Mouse (Mus musculus) limb, embryonic 11.5 days (tissue): Measurements from ENCODE around the gene Dlg2. TPM values are rescaled to one million over a fixed set of nuclear protein-coding genes. Genes with fewer than 3 reads are reported as not detected.

Source experiments
- ATAC-seq: fragments of 200-750 bp; cut with Nextera tagmentation; 2 replicates; pipeline ENCODE4 v1.8.0; 2017; ENCODE audit warnings: low read depth; ENCODE audit not compliant: insufficient number of reproducible peaks, low FRiP score, low TSS enrichment
- DNase-seq: peaks from one replicate; pipeline ENCODE4 v3.0.0-alpha.2; 2015; ENCODE audit warnings: low spot score
- H3K27ac ChIP-seq: fragments of 300-500 bp; sonication (generic); replicated peaks from 2 replicates; pipeline ENCODE4 v1.5.1; 2014; ENCODE audit warnings: low read depth, mild to moderate bottlenecking, low read length
- H3K27me3 ChIP-seq: fragments of 300-500 bp; sonication (generic); 2 replicates; pipeline ENCODE4 v1.6.1; 2014; ENCODE audit warnings: mild to moderate bottlenecking, low read length, mixed read lengths; ENCODE audit not compliant: control insufficient read depth, insufficient read depth
- H3K36me3 ChIP-seq: fragments of 300-500 bp; sonication (generic); 2 replicates; pipeline ENCODE4 v1.6.1; 2014; ENCODE audit warnings: mild to moderate bottlenecking, low read length, moderate library complexity, mixed read lengths; ENCODE audit not compliant: control insufficient read depth, insufficient read depth
- H3K4me1 ChIP-seq: fragments of 300-500 bp; sonication (generic); 2 replicates; pipeline ENCODE4 v1.6.1; 2014; ENCODE audit warnings: low read length, mixed read lengths; ENCODE audit not compliant: control insufficient read depth, insufficient read depth
- H3K4me2 ChIP-seq: fragments of 300-500 bp; sonication (generic); 2 replicates; pipeline ENCODE4 v1.6.1; 2014; ENCODE audit warnings: low read depth, mild to moderate bottlenecking, moderate library complexity; ENCODE audit not compliant: severe bottlenecking
- H3K4me3 ChIP-seq: fragments of 300-500 bp; sonication (generic); 2 replicates; pipeline ENCODE4 v1.5.1; 2014; ENCODE audit warnings: low read depth, low read length
- H3K9ac ChIP-seq: fragments of 300-500 bp; sonication (generic); 2 replicates; pipeline ENCODE4 v1.6.1; 2014; ENCODE audit warnings: mild to moderate bottlenecking, low read length
- H3K9me3 ChIP-seq: fragments of 300-500 bp; sonication (generic); 2 replicates; pipeline ENCODE4 v1.6.1; 2016; ENCODE audit warnings: low read length; ENCODE audit not compliant: control insufficient read depth
- WGBS: fragments of 180-500 bp; shearing (Covaris S2); extraction: QIAGEN DNeasy Blood & Tissue Kit; methylation state at CpG from one replicate; pipeline ENCODE4 v1.1.7; 2014; 5-methylcytosine and 5-hydroxymethylcytosine counted together
- polyA plus RNA-seq: library from polyadenylated mRNA; unstranded; fragments of >200 nt; fragmentation: Nextera tagmentation; extraction: Ambion mirVana; gene quantifications from 2 replicates; pipeline ENCODE4 v1.2.1, GENCODE M21; 2014

The Dlg2 gene
- polyA plus RNA-seq, 1 experiment from 2014 or later = 1.3 TPM

DNA sequence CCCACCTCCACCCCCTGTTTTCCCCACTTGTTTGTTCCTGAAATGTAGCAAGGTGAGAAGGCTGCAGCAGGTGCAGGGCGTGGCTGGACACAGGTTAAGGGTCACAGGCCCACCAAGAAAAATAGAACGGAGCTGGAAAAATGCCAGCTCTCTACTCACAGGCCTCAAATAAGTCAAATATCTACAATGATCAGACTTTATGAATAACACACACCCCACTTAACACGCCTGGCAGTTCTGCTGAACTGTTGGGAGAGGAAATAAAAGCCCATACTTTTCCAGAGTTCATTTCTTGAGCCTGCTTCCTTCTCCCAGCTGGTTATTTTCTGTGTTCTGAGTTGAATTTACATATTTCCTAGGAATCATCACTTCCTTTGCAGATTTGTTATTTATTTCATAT lies 967.4 kb downstream of the Dlg2 start:
- WGBS = 81% methylated on average over 3 of the region's 3 CpGs
- Histone ChIP-seq H3K4me1 (no peaks in the 10 kb centered on the region), H3K27me3 (no peaks in the 10 kb centered on the region), H3K9ac (no peak overlapping the region), H3K9me3 (no peaks in the 10 kb centered on the region), H3K27ac (no peak overlapping the region), H3K4me2 (no peak overlapping the region), H3K4me3 (no peak overlapping the region), H3K36me3 (no peaks in the 10 kb centered on the region)
- ATAC-seq (no peak), DNase-seq (no peak)

DNA sequence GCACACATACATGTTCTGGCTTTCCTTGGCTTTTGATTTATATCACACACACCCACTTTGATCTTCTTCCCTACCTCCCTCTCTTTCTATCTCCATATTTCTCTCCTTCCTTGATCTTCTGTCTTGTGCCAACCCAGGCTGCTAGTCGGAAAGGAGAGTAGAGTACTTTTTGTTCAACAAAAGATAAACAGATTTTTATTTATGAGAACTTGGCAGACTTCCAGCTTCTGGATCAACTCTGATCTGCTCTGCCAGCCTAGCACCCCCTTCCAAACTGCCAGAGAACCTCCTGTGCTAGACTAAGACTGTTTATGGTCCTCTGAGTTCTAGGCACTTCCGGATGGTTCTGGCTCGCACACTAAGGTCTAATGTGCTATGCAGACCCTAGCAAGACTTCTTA lies 968.3 kb downstream of the Dlg2 start:
- Histone ChIP-seq H3K4me3 (no peak overlapping the region), H3K9me3 (no peaks in the 10 kb centered on the region), H3K9ac (no peak overlapping the region), H3K4me2 (no peak overlapping the region), H3K4me1 (no peaks in the 10 kb centered on the region), H3K27ac (no peak overlapping the region), H3K27me3 (no peaks in the 10 kb centered on the region), H3K36me3 (no peaks in the 10 kb centered on the region)
- 88% methylated on average over 3 of the region's 3 CpGs for WGBS
- ATAC-seq = no peak
- no peak for DNase-seq

DNA sequence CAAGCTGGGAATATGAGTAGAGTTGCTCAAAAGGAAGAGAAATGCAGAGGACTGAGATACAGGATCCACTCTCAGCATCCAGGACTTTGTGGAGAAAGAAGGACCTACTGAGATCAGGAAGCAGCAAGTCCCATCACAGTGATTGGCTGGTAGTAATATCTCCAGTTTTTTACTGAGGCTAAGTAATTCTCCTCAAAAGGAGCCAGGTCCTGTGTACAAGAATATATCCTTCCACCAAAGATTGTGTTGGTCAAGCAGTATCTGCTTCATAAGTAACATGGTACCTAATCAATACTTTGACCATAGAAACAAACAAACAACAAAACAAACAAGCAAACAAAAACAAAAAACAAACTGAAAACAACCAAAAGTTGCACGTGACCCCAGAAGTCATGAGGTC lies 980.3 kb downstream of the Dlg2 start:
- Histone ChIP-seq H3K27ac (no peak overlapping the region), H3K27me3 (no peaks in the 10 kb centered on the region), H3K4me2 (no peak overlapping the region), H3K4me1 (no peaks in the 10 kb centered on the region), H3K9ac (no peak overlapping the region), H3K9me3 (no peaks in the 10 kb centered on the region), H3K36me3 (no peaks in the 10 kb centered on the region), H3K4me3 (no peak overlapping the region)
- DNase-seq (no peak), ATAC-seq (no peak)
- 11% methylated on average over 1 of the region's 1 CpGs for WGBS

DNA sequence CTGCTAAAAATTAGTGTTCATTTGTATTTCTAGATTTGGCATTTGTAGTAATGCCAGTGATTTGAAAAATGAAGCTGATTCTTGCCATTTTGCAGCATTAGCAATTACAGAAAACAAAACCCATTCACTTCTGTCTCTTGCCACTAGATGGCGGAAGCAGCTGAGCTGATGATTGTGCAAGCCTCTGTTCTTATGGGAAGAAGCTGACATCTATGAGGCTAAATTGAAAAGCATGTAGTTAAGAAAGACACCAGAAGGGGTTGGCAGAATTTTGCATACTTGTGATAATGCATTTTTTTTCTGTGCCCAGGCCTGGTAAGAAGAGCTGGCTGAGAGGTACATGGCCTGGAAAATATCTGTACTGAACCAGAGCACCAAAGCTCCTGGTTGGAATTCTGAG lies 980.7 kb downstream of the Dlg2 start:
- H3K27ac ChIP-seq = no peak overlapping the region
- ATAC-seq = no peak

DNA sequence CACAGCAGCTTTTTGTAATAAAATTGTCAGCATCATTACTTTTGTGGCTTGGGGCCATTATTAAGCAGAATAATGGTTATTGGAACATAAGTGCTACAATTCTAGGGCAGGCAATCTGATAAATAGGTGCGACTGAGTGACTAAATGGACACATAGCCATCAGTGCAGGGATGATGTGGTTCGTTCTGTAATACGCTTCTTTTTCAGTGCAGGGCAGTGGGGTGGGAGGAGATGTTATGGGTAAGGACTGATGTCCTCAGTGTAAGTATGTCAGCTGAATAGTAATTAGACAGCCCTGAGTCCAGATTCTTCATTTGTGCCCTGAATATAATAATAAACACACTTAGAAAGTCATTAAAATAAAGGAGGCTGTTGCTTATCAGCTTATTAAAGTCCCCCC lies 984.9 kb downstream of the Dlg2 start:
- H3K4me3 ChIP-seq = no peak overlapping the region
- 84% methylated on average over 3 of the region's 3 CpGs for WGBS
- H3K4me1 ChIP-seq = 0 out of 2 replicates have a peak, but pooled peaks cover 6% of the 10 kb centered on the region
- H3K9me3 ChIP-seq = no peaks in the 10 kb centered on the region
- ATAC-seq = no peak
- H3K27ac ChIP-seq = no peak overlapping the region
- DNase-seq = no peak
- no peaks in the 10 kb centered on the region for H3K27me3 ChIP-seq
- no peaks in the 10 kb centered on the region for H3K36me3 ChIP-seq
- H3K9ac ChIP-seq = no peak overlapping the region
- H3K4me2 ChIP-seq = no peak overlapping the region

More for the DNA sequence above, 980.7 kb downstream of the Dlg2 start:
- H3K4me3 ChIP-seq = no peak overlapping the region
- 0% methylated on average over 1 of the region's 1 CpGs for WGBS
- DNase-seq = peak; percentile 74
- H3K9ac ChIP-seq = no peak overlapping the region
- H3K4me1 ChIP-seq = no peaks in the 10 kb centered on the region
- H3K9me3 ChIP-seq = no peaks in the 10 kb centered on the region
- H3K27me3 ChIP-seq = no peaks in the 10 kb centered on the region
- no peak overlapping the region for H3K4me2 ChIP-seq
- no peaks in the 10 kb centered on the region for H3K36me3 ChIP-seq

DNA sequence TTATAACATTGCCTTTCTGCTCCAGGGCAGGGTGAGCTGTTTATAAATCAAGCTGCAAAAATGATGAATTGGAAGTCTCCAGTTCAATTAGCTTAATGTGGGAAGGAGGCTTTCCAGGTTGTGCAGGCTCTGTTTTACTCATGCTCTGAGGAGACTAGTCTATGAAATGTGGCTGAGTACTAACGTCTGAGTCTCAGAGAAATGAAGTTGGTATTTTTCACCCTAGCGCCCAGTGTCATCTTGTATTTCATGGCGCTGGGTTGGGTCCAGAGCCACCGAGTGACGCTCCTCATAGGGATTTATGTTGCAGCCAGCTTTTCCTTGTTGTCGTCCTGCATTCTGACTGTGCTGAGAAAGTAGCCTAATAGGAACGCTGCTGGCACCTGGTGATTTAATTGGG lies 986.8 kb downstream of the Dlg2 start:
- DNase-seq (peak; percentile 53), ATAC-seq (peak; percentile 52)
- WGBS = 16% methylated on average over 7 of the region's 7 CpGs
- Histone ChIP-seq H3K27me3 (no peaks in the 10 kb centered on the region), H3K9me3 (no peaks in the 10 kb centered on the region), H3K4me2 (no peak overlapping the region), H3K4me3 (no peak overlapping the region), H3K27ac (no peak overlapping the region), H3K9ac (no peak overlapping the region), H3K4me1 (0 out of 2 replicates have a peak, but pooled peaks cover 6% of the 10 kb centered on the region), H3K36me3 (no peaks in the 10 kb centered on the region)

DNA sequence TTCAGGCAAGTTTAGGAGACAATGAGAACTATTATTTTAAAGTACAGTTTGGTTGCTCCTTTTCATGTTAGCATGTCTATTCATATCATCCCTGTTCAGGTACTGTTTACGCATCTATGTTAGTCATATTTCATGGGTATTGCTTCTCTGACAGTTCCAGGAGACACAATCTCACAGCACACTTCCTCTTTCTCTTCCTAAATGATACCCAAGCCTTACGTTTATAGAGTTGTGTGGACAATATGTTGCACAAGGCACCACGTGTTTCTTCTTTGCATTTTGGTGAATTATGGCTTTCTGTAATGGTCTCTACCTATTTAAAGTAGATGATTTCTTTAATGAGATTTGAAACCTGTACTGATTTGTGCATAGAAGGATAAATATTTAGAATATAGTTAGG lies 990.6 kb downstream of the Dlg2 start:
- Histone ChIP-seq H3K4me2 (no peak overlapping the region), H3K9ac (no peak overlapping the region), H3K27me3 (no peaks in the 10 kb centered on the region), H3K4me3 (no peak overlapping the region), H3K4me1 (0 out of 2 replicates have a peak, but pooled peaks cover 6% of the 10 kb centered on the region), H3K9me3 (no peaks in the 10 kb centered on the region), H3K27ac (no peak overlapping the region), H3K36me3 (no peaks in the 10 kb centered on the region)
- no peak for DNase-seq
- ATAC-seq = no peak
- 88% methylated on average over 3 of the region's 3 CpGs for WGBS

DNA sequence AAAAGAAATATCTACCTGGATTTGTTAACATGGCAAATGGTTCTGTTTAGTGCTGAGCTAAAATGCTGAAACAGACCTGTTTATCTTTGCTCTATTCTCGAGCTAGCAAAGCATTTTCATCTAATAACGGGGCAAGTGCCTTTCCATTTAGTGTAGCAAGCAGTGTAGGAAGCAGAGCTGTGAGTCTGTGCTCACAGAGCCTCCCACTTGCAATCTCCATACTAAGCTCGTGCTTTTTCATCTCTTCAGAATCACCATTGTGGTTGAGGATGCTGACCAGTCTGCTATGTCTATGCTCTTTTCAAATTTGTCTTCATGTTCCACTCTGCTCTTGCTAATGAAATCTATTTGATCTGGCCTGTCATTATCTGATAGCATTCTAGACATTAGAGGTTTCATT lies 1002.7 kb downstream of the Dlg2 start:
- H3K4me2 ChIP-seq = no peak overlapping the region
- H3K27me3 ChIP-seq = no peaks in the 10 kb centered on the region
- ATAC-seq (no peak), DNase-seq (no peak)
- H3K36me3 ChIP-seq = no peaks in the 10 kb centered on the region
- H3K4me1 ChIP-seq = no peaks in the 10 kb centered on the region
- no peak overlapping the region for H3K27ac ChIP-seq
- H3K9ac ChIP-seq = no peak overlapping the region
- WGBS = 76% methylated on average over 3 of the region's 3 CpGs
- H3K4me3 ChIP-seq = no peak overlapping the region
- no peaks in the 10 kb centered on the region for H3K9me3 ChIP-seq

DNA sequence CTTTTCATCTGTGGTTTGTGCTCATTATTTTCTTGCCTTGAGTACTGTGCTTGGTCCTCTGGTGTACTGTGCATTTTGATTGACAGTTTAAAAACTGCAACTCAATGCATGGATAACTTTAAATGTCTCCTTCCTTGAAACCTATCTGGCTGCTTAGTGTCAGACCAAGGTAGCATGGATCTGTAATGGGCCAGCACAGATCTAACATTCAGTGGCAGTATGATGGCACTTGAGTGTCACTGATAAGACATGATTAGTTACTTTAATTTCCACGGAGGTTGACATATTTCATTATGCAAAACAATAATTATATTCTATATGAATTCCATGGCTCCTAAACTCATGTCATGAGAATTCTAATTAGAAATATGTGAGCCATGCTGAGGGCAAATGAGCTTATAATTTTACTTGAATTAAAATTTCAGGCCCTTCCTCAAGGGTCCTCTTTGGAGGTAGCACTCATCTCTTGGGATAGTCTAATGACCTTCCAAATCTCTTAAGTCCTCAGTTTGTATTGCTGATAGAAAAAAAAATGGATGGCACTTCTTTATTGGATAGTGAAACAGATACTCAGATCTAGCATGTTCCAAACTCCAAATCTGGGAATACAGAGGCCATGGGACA lies 1005.2 kb downstream of the Dlg2 start:
- Histone ChIP-seq H3K9me3 (no peaks in the 10 kb centered on the region), H3K9ac (no peak overlapping the region), H3K4me1 (no peaks in the 10 kb centered on the region), H3K36me3 (no peaks in the 10 kb centered on the region), H3K27ac (no peak overlapping the region), H3K27me3 (no peaks in the 10 kb centered on the region), H3K4me3 (no peak overlapping the region), H3K4me2 (no peak overlapping the region)
- WGBS = 91% methylated on average over 1 of the region's 1 CpGs
- DNase-seq (no peak), ATAC-seq (no peak)
